Mouse (Mus musculus) cerebellum, adult 18-20 months (tissue): ENCODE results near the gene Pias1.

Experiments used
- DNase-seq, 2 experiments: peaks; one replicate each; pipeline ENCODE4 v3.0.0; 2021

The Pias1 gene

DNA sequence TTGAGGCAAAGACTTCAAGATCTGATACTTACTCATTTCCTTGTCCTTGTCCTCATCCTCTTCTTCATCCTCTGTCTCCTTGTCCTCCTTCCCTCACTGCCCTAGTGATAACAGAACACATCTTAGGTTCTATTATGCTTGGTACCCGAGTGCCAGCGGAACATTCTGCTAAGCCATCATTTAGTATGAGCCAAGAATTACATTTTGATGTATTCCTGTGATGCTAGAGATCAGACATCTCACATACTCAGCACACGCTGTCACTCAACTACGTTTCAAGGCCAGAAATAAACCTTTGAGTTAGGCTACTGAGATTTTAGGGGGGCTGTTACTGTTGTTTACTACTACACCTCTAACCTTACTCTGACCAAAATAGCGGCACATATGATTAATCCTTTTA is at the start of gene Pias1:
TSS of gene Pias1 (minus strand) at position 101 of the 400 bp plus-strand sequence.
- no peak for DNase-seq

DNA sequence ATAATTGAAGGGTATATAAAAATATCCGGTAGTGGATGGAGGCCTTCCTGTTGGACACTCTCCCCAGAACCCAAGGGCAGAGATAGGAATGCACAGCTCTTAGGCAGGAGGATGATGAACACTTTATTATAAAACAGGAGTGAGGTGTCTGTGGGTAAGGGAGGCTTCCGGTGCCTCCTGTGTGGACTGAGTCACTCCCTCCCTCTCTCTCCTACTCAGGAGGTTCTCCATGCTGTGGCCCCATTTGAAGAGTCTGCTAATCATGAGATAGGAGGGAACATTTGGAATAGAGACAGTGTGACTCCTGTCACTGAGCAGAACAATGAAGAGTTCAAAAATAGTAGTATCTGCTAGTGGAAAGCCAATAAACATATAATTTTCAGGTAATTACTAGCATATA is 47.7 kb upstream of the Pias1 start:
- no peak for DNase-seq

- peak; percentile 34 to 35 for DNase-seq
Observed at GRCm38 (mm10) chr9:63031011-63031782, 43.5 kb upstream of the Pias1 start.

DNA sequence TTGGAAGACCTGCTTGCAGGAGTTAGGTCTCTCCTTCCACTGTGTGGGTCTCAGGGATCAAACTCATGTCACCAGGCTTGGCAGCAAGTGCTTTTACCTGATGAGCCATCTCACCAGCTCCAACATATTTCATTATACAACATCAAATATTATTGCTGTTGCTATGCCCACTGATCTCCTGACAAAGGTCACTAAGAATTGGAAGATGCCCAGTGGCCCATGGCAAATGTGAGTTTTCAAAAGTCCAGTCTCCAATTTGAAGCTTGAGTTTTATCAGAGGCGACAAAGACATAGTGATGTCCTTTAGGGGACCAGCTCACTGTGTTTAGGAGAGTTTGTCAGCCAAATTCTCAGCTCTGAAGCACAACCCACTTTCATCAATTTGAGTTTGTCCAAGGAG is 34.8 kb upstream of the Pias1 start:
- DNase-seq = no peak

- DNase-seq = no peak
Observed at GRCm38 (mm10) chr9:63007371-63007770, 19.6 kb upstream of the Pias1 start.

GRCm38 (mm10) chr9:63006081-63006820 is 18.5 kb upstream of the Pias1 start:
- DNase-seq = no peak

DNA sequence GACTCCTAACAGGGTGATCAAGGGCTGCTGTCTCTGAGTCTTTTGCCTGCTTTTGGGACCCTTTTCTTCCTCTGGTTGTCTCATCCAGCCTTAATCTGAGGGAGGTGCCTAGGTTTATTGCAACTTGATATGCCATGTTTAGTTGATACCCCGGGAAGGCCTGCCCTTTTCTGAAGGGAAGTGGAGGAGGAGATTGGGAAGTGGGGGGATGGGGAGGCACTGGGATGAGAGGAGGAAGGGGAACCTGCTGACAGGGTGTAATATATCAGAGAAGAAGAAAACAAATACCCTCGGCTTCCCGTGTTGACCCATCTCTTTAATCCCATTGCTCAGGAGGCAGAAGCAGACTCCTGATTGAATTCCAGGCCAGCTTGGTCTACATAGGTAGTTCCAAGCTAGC is 10.8 kb upstream of the Pias1 start:
- no peak for DNase-seq

DNA sequence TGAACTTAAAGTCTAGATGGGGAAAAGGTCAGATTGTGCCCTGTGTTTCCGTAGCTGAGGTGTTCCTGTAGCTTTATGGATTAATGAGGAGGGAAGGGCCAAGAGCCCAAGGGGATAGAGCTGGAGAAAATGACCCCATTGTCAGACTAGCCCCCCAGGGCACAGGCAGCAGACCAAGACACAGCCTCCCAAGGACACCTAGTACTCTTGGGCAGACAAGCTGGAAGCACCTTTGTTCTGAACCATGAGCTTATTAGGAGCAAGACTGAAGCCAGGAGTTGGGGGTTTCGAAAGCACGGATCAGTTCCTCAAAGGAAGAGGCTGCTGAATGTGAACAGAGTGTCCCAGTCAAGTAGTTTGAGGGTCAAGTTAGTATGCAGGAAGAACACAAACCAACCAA is 9.9 kb upstream of the Pias1 start:
- DNase-seq = no peak

DNA sequence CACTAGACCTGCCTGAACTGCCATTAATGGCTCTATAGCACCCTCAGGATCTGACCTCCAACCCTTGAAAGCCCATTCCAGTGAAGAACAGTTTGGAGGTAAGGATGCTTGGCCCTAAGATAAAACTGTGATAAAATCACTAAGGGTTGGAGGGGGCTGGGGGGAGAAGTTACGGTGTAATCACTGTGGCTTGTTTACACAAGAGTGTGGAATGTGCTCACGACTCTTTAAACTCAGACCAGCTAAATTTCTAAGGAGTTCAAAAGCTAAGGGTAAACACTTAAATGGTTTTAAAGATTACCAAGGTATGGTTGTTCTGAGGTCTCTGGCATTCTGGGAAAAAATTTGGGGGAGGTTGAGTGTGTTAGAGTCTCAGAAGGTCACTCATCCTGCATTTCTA is 7.5 kb upstream of the Pias1 start:
- DNase-seq = no peak

GRCm38 (mm10) chr9:62990134-62990533 is 2.4 kb upstream of the Pias1 start:
- no peak for DNase-seq

GRCm38 (mm10) chr9:62980777-62981202 is 6.9 kb downstream of the Pias1 start:
- DNase-seq = peak; percentile 97

DNA sequence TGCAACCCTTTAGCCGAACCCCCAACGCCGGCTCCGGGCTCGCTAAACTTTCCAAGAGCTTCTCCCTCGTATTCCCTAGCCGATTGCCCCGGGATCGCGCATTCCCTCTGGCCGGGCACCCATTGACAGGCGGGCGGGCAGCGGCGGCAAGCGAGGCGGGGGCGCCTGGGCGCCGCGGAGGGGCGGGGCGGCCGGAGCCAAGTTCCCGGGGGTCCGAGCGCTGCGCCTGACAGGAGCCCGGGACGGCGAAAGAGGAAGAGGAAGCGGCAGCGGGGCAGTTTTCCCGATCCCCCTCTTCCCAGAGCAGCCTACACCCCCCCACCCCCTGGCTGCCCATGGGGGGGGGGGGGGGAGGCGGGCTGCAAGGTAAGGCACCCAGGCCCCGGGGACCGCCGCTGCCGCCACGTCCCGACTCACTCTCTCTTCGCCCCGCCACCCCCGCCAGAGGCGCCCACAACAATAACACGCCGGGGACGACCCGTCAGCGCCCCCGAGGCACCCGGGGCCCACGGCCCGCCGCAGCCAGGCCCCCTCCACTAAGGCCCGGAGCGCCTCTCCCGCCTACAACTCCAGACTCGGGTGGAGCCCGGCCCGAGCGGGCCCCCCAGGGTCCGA is 7.5 kb downstream of the Pias1 start:
- DNase-seq = peak; percentile 21 to 44

DNA sequence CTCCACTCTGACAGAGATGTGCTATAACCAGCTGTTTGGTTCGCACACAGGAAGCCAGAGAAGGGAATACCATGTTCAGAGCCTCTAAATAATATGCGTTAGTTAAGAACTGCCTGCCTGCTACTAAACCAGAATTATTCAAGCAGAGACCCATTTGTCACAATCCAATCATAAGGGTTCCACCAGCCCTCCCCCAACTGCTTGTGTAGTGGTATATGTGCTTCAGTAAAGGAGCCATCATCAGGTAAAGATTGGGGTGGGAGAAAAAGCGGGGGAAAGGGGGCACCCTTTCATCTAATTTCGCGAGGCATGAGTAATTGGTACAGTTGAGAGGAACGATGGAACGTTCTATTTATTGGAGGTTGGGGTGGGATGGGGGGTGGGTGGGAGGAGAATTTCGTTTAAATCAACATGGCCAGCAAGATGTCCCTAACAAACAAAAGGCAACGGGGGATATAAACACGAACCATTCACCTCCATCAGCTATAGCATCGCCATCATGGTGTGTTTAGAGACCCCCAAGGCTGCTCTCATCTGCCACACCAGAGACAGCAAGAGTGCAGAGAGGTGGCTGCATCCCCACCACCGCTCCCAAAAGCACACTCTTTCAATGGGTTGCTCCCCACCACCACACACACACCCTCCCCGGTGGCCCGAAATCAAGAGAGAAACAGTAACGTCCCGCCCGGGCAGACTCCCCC is 8.1 kb downstream of the Pias1 start:
- DNase-seq = no peak

- DNase-seq = no peak
Observed at GRCm38 (mm10) chr9:62977152-62977551, 10.6 kb downstream of the Pias1 start.

DNA sequence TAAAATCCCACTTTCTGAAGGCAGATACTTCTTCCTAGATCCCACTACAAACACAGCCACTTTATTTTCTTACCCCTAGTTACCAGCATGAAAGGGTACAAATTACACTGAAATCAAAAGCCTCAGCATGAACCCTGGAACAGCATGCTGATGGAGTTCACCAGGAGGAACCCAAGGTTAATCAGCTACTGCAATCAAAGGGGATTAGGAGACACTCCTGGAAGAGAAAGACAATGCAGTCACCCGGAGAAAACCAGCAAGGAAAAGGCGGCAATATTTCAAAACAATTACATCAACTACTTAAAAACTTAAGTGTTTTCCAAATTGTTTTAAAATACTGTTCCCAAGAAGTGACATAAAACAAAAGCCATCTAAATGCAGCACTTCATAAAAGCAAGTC is 11.9 kb downstream of the Pias1 start:
- no peak for DNase-seq

GRCm38 (mm10) chr9:62974439-62974838 is 13.3 kb downstream of the Pias1 start:
- no peak for DNase-seq

GRCm38 (mm10) chr9:62972073-62972745 is 15.5 kb downstream of the Pias1 start:
- DNase-seq = peak; percentile 28 to 38

GRCm38 (mm10) chr9:62970345-62970744 is 17.4 kb downstream of the Pias1 start:
- DNase-seq = no peak

DNA sequence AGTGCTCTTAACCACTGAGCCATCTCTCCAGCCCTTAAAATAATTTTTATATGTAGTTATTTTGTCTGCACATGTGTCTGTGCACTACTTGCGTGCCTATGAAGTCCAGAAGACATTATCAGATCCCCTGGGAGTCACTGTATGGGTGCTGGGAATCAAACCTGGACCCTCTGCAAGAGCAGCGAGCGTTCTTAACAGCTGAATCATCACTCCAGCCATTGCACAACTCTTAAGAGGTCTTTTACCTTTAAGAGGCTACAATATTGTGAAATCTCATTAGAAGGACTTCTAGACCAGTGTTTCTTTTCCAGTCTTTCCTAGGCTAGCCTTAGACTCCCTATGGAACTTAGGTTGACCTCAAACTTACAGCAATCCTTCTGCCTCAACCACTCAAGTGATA is 21.7 kb downstream of the Pias1 start:
- DNase-seq = no peak

GRCm38 (mm10) chr9:62952713-62953112 is 35.0 kb downstream of the Pias1 start:
- no peak for DNase-seq

GRCm38 (mm10) chr9:62945346-62945745 is 42.4 kb downstream of the Pias1 start:
- peak; percentile 45 to 49 for DNase-seq

DNA sequence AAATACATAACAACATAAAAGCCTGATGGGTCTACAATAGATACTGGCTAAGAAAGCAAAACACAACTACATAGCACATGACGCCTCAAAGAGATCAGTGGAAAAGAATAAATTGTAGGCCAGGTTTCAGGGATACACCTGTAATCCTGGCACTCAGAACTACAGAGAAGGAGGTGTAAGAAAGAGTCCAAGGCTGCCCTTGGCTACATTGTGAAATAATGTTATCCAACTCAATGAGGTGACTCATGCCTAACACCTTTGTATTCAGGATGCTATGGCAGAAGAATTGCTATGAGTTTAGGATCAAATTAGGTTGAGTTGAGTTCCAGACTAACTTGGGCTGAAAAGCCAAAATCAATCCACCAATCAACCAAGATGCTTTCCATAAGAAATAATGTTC is 43.7 kb downstream of the Pias1 start:
- no peak for DNase-seq

GRCm38 (mm10) chr9:62940966-62941365 is 46.8 kb downstream of the Pias1 start:
- DNase-seq = no peak
